Comparison of ENCODE assay signal across 16 mouse cellular contexts in genomic region chr16:90217926-90218325, GRCm38 (mm10). TPM values are rescaled to one million over a fixed set of nuclear protein-coding genes. Genes with fewer than 3 reads are reported as not detected.
DNase-seq lines count a peak whose midpoint lies in the region; ATAC-seq and TF ChIP-seq lines count a peak whose summit lies in the region.
"Had no signal": no experiment of that assay in that cellular context is flagged by ENCODE, and none has a peak within 500 bp of the region (broad histone marks: within the 10 kb centered on the region; RNA-seq: fewer than 3 reads in every experiment).

No protein-coding gene starts in this region.

- no peak overlapping the region for H3K4me3 ChIP-seq in lung, embryonic 15.5 days
- no peak overlapping the region for H3K4me3 ChIP-seq in liver, embryonic 14.5 days (ENCODE audit: insufficient read depth in 1 of 2, low read depth in 2 of 2, low read length in 2 of 2)
- H3K4me3 ChIP-seq in small intestine, adult 2 months (ENCODE audit: low read depth, low read length), result no peak overlapping the region
- H3K4me3 ChIP-seq in midbrain, embryonic 13.5 days (replicated peaks), result no peak overlapping the region
- H3K4me3 ChIP-seq: heart, embryonic 13.5 days; limb, embryonic 12.5 days; midbrain, embryonic 10.5 days; myocyte had no signal

- H3K9ac ChIP-seq in lung, embryonic 15.5 days, result no peak overlapping the region
- no peak overlapping the region for H3K9ac ChIP-seq in liver, embryonic 14.5 days (replicated peaks)
- no peak overlapping the region for H3K9ac ChIP-seq in midbrain, embryonic 13.5 days (replicated peaks)
- H3K9ac ChIP-seq: heart, embryonic 13.5 days; limb, embryonic 12.5 days had no signal

- no peak for TF ChIP-seq CTCF in liver, embryonic 14.5 days (IDR thresholded peaks at IDR 0.05; ENCODE audit: low read depth)
- TF ChIP-seq CTCF in small intestine, adult 2 months (IDR thresholded peaks at IDR 0.05; ENCODE audit: extremely low read depth, insufficient read length, insufficient replicate concordance, low read depth, low read length), result no peak

- no peak for TF ChIP-seq EP300 in liver, embryonic 14.5 days (IDR thresholded peaks at IDR 0.05; ENCODE audit: low read depth)

- no peak for TF ChIP-seq POLR2A in small intestine, adult 2 months (IDR thresholded peaks at IDR 0.05; ENCODE audit: low read depth, low read length)

- DNase-seq in lung, postnatal 4 days, result no peak
- peak; percentile 46 for DNase-seq in R1 (ENCODE audit: low read depth, low spot score)
- no peak for DNase-seq in liver, embryonic 14.5 days (ENCODE audit: low read depth in 3 of 3, low spot score in 3 of 3)
- DNase-seq in gastrocnemius, adult 8-10 months (ENCODE audit: low spot score in 2 of 2), result no peak
- DNase-seq: cerebellum, postnatal 36 days; gastrocnemius, postnatal 36 days; right cerebral cortex, adult 18-20 months had no signal

- no peaks in the 10 kb centered on the region for H3K9me3 ChIP-seq in lung, embryonic 15.5 days
- no peaks in the 10 kb centered on the region for H3K9me3 ChIP-seq in liver, embryonic 14.5 days (ENCODE audit: control insufficient read depth, low read length)
- H3K9me3 ChIP-seq in midbrain, embryonic 13.5 days, result no peaks in the 10 kb centered on the region
- H3K9me3 ChIP-seq: heart, embryonic 13.5 days; limb, embryonic 12.5 days; midbrain, embryonic 10.5 days had no signal

- no peak for ATAC-seq in lung, embryonic 15.5 days (ENCODE audit: borderline replicate concordance, extremely low read depth, low FRiP score, low TSS enrichment)
- ATAC-seq in liver, embryonic 14.5 days (ENCODE audit: insufficient read depth), result no peak
- ATAC-seq in midbrain, embryonic 13.5 days, result no peak
- ATAC-seq: CD4-positive, CD25-positive, alpha-beta regulatory T cell, adult 4 months; inflammation-experienced regulatory T-cells, adult 6 months had no signal

- H3K4me1 ChIP-seq in lung, embryonic 15.5 days, result peaks cover 28% of the 10 kb centered on the region
- peaks cover 37 to 45% of the 10 kb centered on the region in 2 experiments for H3K4me1 ChIP-seq in liver, embryonic 14.5 days (replicated peaks; ENCODE audit: control insufficient read depth in 2 of 2, insufficient read depth in 2 of 2, low read length in 1 of 2)
- H3K4me1 ChIP-seq in small intestine, adult 2 months (ENCODE audit: control insufficient read depth, insufficient read depth, insufficient read length, low read length), result peaks cover 20% of the 10 kb centered on the region; the same call in 1 of the 2 replicates
- peaks cover 22% of the 10 kb centered on the region for H3K4me1 ChIP-seq in midbrain, embryonic 13.5 days (replicated peaks)

- 49% methylated on average over 4 of the region's 4 CpGs for WGBS in lung, embryonic 15.5 days
- 30% methylated on average over 4 of the region's 4 CpGs for WGBS in liver, embryonic 14.5 days (ENCODE audit: insufficient replicate concordance)
- 47% methylated on average over 4 of the region's 4 CpGs for WGBS in small intestine, adult 2 months
- 72% methylated on average over 4 of the region's 4 CpGs for WGBS in midbrain, embryonic 13.5 days

- no peak overlapping the region for H3K4me2 ChIP-seq in lung, embryonic 15.5 days
- no peak overlapping the region for H3K4me2 ChIP-seq in liver, embryonic 14.5 days (ENCODE audit: low read depth)
- no peak overlapping the region for H3K4me2 ChIP-seq in midbrain, embryonic 13.5 days (replicated peaks)
- H3K4me2 ChIP-seq: heart, embryonic 13.5 days; limb, embryonic 12.5 days had no signal

- no peaks in the 10 kb centered on the region for H3K36me3 ChIP-seq in lung, embryonic 15.5 days
- peaks cover 1% of the 10 kb centered on the region for H3K36me3 ChIP-seq in liver, embryonic 14.5 days (replicated peaks; ENCODE audit: control insufficient read depth, insufficient read depth, low read depth)
- H3K36me3 ChIP-seq in small intestine, adult 2 months (ENCODE audit: control insufficient read depth, insufficient read depth, low read length), result no peaks in the 10 kb centered on the region; the same call in 1 of the 2 replicates
- H3K36me3 ChIP-seq in midbrain, embryonic 13.5 days, result no peaks in the 10 kb centered on the region

- H3K27me3 ChIP-seq in lung, embryonic 15.5 days, result no peaks in the 10 kb centered on the region
- no peaks in the 10 kb centered on the region for H3K27me3 ChIP-seq in liver, embryonic 14.5 days (ENCODE audit: control insufficient read depth, insufficient read depth, low read length)
- no peaks in the 10 kb centered on the region for H3K27me3 ChIP-seq in small intestine, adult 2 months (ENCODE audit: control insufficient read depth, insufficient read depth, low read length)
- H3K27me3 ChIP-seq in midbrain, embryonic 13.5 days, result 0 out of 2 replicates have a peak, but pooled peaks cover 3% of the 10 kb centered on the region
- H3K27me3 ChIP-seq: heart, embryonic 13.5 days; limb, embryonic 12.5 days had no signal

- peak overlapping the region; percentile 72 for H3K27ac ChIP-seq in lung, embryonic 15.5 days
- peak overlapping the region; percentile 31; the same call in 1 of the 2 replicates for H3K27ac ChIP-seq in liver, embryonic 14.5 days
- peak overlapping the region; percentile 17; the same call in 1 of the 2 replicates for H3K27ac ChIP-seq in small intestine, adult 2 months (ENCODE audit: insufficient read depth, low read depth, low read length)
- H3K27ac ChIP-seq in midbrain, embryonic 13.5 days, result no peak overlapping the region
- H3K27ac ChIP-seq: heart, embryonic 13.5 days; limb, embryonic 12.5 days; midbrain, embryonic 10.5 days had no signal

RNA-seq across cellular contexts. Expression of gene Sod1, which starts 2.6 kb away (rescaled TPM):
- 1,192 and 1,274 TPM in 2 replicates for polyA plus RNA-seq in lung, embryonic 15.5 days (2015; fragmentation: Nextera tagmentation; extraction: Ambion mirVana)
- polyA plus RNA-seq in liver, embryonic 14.5 days (2012; rRNA removed), result 623 and 753 TPM in 2 replicates
- polyA plus RNA-seq in liver, embryonic 14.5 days (2014; fragmentation: Nextera tagmentation; extraction: Ambion mirVana), result 1,393 and 1,455 TPM in 2 replicates
- polyA plus RNA-seq in small intestine, adult 2 months (2012; rRNA removed), result 247 and 406 TPM in 2 replicates
- 100 to 1,000 TPM; 295 to 338 (median 309) TPM for total RNA-seq in gastrocnemius, adult 8-10 months (2022)
- 826 and 844 TPM in 2 replicates for polyA plus RNA-seq in midbrain, embryonic 13.5 days (2015; fragmentation: Nextera tagmentation; extraction: Ambion mirVana)
